Mouse (Mus musculus) cerebellum, adult 11-12 months (tissue): Measurements from ENCODE around the gene Wdfy4.
A peak's percentile ranks its signal among the peaks of the same experiment; 100 is the strongest.

Source experiments
- DNase-seq: peaks from one replicate; pipeline ENCODE4 v3.0.0; 2022

Wdfy4 gene

DNA sequence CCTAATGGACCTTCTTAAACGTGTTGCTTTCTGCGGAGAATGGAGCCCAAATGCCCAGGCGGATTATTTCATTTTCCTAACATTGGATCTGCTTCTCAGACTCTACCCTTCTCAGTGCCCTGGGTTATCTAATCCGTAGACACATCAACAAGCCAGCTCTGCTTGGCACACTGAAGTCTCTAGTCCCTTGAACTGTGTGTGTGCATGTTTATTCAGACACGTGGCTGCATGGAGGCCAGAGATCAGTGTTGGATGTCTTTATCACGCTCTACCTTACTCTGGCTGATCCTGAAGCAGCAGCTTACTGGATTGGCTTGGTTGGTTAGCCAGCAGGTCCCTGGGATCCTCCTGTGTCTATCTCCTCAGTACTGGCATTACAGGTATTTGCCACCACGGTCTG, 113.0 kb downstream of the Wdfy4 start:
- DNase-seq = no peak

DNA sequence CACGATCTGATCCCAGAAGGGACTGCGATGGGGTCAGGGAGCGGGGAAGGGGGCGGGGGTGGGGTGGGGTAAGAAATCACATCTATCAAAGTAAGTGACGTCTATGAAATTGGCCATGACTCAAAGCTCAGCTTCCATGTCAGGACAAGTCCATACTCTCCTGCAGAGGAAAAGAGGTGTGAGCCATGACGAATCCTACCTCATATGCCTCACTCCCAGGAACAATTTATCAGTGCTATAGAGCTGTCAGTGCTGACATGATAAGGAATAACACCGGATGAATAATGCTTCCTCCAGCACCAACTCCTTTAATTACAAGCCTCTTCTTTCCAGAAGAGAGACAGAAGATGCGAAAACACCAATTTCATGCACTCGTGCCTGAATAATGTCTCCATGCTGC, 117.6 kb downstream of the Wdfy4 start:
- no peak for DNase-seq

DNA sequence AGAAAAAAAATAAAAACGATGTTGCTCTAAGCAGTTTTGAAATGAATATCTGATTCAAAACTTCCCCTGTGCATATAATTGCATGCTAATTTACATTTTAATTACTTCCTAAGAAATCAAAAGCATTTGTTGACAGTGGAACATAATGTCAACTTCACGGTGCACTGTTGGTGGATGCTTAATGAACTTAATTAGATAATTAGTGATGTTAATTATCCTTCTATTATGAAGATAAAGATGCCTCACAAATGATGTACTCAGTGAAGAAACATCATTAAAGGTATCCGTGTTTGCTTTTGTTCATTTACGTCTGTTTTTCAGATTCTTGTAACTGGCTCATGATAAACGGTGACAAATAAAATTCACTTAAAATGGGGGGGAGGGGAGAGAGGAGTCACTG, 122.3 kb downstream of the Wdfy4 start:
- DNase-seq = no peak

DNA sequence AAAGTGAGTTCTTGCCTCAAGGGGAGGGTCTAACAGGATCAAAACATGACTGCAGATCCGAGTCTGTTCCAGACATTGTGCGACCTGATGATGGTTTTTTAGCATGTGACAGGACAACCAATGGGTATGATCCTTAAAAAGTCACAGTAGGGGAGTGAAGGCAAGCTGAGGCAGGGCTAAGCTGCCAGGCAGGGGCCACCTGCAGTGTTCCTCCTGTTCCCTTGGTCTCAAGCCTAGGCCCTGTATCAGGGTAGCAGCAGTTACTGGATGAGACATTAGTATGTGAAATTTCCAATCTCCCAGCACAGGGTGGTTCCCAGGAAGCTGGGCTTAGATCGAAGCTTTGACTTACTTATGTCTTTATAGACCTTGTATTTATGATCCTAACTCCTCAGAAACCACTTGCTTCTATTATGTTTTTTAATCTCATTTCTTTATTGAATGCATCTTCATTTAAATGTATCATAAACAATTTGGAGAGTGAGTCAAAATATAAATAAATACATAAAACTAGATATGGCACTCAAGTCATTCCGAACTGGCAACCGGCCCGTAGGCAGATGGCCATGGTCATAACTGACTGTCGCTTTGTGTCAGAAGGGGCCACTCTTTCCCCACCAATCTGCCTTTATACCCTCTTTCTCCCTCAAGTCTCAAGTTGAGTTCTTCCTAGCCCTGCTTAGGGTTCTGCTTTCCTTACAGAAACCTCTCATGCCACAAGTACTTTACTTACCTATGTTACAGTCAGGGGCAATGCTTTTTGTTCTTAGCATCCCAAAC, 126.2 kb downstream of the Wdfy4 start:
- DNase-seq = no peak

DNA sequence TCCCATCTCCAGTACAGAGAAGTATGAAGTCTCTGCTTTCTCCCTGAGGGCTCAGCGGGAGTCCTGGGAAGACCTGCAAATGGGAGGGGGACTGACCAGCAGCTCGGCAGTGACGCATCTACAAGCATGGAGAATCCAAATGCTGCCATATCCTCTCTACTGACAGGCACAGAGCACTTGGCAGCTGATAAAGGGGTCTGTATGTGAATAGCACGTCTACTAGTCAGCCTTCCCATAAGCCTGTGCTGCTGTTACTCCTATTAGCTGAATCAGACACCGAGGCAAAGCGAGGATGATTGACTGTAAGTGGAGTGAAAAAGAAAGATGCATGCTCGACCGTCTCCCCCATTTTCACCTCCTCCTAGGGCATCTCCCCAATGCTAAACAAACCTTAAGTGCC, 131.9 kb downstream of the Wdfy4 start:
- DNase-seq = no peak

DNA sequence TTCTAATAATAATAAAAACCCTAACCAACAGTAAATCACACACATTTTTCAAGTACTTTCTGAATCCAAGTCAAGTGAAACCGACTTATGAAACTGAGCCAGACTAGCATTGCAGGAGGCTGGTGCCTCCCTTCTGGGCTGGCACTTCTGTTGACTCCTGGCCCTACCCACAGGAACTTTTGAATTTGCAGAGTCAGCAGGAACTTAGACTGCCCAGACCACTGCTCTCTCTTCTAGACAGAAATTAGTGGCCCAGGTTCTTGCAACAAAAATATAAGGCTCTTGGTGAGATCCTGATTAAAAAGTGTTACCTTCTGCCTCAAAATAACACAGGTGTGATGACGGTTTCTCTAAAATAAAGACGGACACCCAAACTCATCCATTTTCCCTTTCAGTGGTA, 140.1 kb downstream of the Wdfy4 start:
- no peak for DNase-seq

- no peak for DNase-seq
These were observed 148.5 kb downstream of the Wdfy4 start for GRCm38 (mm10) chr14:33036811-33037210.

DNA sequence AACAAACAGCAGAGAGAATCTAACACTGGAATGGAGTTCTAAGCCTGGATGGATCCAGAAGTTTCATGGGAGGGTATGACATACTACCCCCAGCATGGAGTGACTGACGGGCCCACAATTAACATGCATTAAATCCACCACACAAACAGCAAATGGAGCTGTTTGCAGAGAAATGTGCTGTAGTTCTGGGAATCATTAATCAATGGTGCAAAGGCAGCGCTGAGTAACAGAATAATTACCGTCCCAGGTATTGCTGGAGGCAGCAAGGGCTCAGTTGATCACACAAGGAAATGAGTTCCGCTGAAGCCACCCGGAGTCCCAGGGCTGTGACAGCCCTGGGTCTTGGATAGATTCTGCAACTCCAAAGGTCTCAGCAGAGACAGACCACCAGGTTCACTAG, 149.9 kb downstream of the Wdfy4 start:
- no peak for DNase-seq

- no peak for DNase-seq
These were observed 151.9 kb downstream of the Wdfy4 start for GRCm38 (mm10) chr14:33033424-33033823.

GRCm38 (mm10) chr14:33030849-33031248, 154.5 kb downstream of the Wdfy4 start:
- no peak for DNase-seq

DNA sequence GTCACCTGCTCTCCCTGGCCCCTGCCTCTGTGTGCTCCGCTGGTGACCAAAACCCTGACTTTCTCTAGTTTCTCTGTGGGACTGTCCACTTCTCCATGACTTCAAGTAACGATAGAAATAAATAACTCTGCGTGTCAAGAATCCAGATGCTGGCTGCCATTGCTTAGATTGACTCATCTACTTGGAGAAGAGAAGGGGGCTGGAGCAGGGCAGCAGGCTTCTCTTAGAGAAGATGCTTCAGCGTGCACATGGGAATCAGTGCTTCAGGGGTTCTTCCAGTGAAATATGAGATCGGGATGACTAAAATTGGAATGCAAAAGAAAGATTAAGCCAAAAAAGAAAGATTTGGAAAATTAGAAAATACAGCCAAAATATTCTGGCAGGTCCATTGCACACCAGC, 165.7 kb downstream of the Wdfy4 start:
- no peak for DNase-seq

- no peak for DNase-seq
These were observed 166.3 kb downstream of the Wdfy4 start for GRCm38 (mm10) chr14:33019050-33019449.

GRCm38 (mm10) chr14:33007638-33008037, 177.7 kb downstream of the Wdfy4 start:
- no peak for DNase-seq

- no peak for DNase-seq
These were observed 180.2 kb downstream of the Wdfy4 start for GRCm38 (mm10) chr14:33005114-33005513.

- no peak for DNase-seq
These were observed 185.0 kb downstream of the Wdfy4 start for GRCm38 (mm10) chr14:33000112-33000979.

DNA sequence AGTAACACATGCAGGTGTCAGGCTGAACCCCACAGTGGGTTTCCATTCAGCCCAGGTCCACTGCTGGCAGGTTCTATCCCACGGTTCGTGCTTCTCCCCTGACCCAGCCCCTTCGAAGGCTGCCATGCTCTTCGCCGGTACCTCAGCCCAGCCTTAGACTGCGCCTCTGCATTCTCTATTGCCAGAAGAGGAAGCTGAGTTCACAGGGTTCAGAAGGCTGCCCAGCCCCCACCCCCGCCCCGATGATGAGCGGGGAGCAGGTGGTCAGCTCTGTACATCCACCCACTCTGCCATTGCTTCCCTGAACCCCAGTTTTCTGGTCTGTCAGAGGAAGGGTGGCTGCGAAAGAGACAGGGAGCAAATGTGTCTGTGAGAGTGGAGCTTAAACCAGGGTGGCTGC, 185.8 kb downstream of the Wdfy4 start:
- DNase-seq = no peak

- no peak for DNase-seq
These were observed 190.2 kb downstream of the Wdfy4 start for GRCm38 (mm10) chr14:32994954-32995636.

- no peak for DNase-seq
These were observed 194.2 kb downstream of the Wdfy4 start, which contains the start of gene Lrrc18 for GRCm38 (mm10) chr14:32991082-32991481. Gene Lrrc18 (plus strand): TSS chr14:32991382.

GRCm38 (mm10) chr14:32986659-32987058, 198.6 kb downstream of the Wdfy4 start:
- DNase-seq = no peak

DNA sequence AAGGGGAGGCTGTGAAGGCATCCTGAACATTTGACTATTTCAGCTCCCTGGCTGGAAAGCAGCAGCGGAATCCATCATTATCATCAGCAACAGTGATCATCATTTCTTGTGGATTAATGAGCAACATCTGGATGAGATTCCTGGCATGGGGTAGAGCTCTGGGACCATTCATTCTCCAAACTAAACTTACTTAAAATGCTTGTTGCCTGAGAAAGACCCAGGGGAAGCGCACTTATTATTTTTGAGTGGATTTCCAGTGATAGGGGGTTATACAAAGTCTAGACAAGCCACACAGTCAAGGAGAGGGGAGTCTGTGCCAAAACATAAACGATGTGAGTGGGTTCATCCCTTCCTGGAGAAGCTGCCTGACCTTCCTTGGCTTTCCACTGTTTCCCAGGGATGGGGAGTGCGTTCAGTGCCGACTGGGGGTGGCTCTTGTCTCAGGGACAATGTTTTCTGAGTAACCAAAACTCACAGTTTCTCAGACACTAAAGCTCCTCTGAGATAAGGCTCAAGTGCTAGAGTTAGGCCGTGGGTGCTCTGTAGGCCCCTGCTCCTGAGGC, 201.1 kb downstream of the Wdfy4 start:
- no peak for DNase-seq

- no peak for DNase-seq
These were observed 214.6 kb downstream of the Wdfy4 start for GRCm38 (mm10) chr14:32970700-32971099.

- DNase-seq = no peak
These were observed 220.6 kb downstream of the Wdfy4 start for GRCm38 (mm10) chr14:32964742-32965141.

GRCm38 (mm10) chr14:32960481-32960880, 224.8 kb downstream of the Wdfy4 start:
- peak; percentile 10 for DNase-seq
